Mouse (Mus musculus) cortical plate, adult 2 months (tissue): ENCODE measurements around the gene Ss18l2.

Source experiments
- CTCF ChIP-seq: fragments of 200-500 bp; IDR thresholded peaks from 2 replicates; pipeline ENCODE4 v1.5.1; 2011; ENCODE audit warnings: mild to moderate bottlenecking, control low read depth, low read length; ENCODE audit not compliant: insufficient read depth; ENCODE audit errors: extremely low read depth
- POLR2A ChIP-seq: fragments of 200-500 bp; IDR thresholded peaks from 2 replicates; pipeline ENCODE4 v1.6.1; 2011; ENCODE audit warnings: mild to moderate bottlenecking, low read length, control low read depth; ENCODE audit not compliant: insufficient read depth; ENCODE audit errors: extremely low read depth

DNA sequence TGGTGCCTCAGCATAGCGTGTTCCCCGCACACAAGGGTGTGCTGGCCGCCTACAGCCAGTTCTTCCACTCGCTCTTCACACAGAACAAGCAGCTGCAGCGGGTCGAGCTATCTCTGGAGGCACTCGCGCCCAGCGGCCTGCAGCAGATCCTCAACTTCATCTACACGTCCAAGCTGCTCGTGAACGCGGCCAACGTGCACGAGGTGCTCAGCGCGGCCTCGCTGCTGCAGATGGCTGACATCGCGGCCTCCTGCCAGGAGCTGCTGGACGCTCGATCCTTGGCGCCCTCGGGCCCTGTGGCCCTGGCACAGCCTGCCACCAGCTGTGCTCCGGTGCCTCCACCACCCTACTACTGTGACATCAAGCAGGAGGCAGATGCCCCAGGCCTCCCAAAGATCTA lies 52.6 kb downstream of the Ss18l2 start:
- TF ChIP-seq CTCF (no peak), POLR2A (no peak)
